Mouse (Mus musculus) layer of hippocampus, adult 18-20 months (tissue): ENCODE measurements around the gene Dgki. TPM values are rescaled to one million over a fixed set of nuclear protein-coding genes. Genes with fewer than 3 reads are reported as not detected.

Experiments used
- DNase-seq, 2 experiments: peaks; one replicate each; pipeline ENCODE4 v3.0.0; 2022; ENCODE audit warnings: low spot score in 2 of 2
- total RNA-seq, 2 experiments: library from RNA; stranded (reverse); gene quantifications; 2 replicates each; pipeline ENCODE4 v1.2.3; 2021

The Dgki gene
- total RNA-seq, 2 experiments from 2014 or later = 86.9 to 88.0 TPM

DNA sequence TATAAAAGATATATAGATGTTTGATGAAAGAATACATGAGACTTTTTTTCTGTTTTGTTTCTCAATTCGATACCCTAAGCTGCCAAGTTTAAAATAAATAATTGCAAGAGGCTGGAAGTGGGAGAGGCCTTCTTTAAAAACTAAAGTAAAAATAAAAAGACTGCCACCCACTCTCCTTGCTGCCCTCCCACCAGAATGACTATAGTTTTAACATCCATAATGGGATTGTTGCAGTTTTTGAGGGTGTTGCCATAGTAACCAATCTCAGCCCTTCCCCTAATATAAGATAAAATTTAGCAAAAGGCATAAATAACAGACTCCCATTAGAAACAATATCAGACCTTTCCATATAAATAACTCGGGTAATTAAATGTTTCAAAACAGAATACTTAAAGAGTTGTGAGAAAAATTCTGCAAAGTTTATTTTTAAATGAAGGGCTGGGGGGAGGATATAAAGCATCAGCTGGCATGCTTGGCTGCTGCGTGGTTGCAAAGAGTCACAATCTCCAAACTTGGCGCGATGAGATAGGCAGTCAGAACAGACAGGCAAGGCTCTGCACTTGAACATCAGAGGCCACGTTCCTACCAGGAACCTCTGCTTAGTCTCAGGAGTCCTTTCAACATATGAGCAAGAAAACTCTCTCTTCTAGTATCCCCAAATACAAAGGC lies 57.8 kb downstream of the Dgki start:
- DNase-seq = peak in 1 of 2 experiments; percentile 59

DNA sequence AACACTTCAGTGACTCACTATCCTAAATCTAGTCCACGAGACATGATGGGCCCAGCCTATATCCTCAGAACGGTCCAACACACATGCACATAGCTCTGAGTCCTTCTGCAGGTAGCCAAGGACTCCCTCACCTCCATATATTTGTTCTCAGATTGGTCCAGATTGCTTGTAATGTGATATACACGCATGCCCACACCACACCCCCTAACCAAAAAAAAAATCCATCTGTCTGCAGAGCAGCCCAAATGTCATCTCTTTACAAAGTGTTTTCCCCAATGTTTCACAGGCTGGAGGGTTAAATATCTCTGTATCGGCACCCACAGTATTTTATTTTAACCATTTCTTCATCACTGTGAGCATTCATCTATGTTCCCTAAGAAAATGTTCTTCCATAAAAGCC lies 58.5 kb downstream of the Dgki start:
- peak in 1 of 2 experiments; percentile 75 for DNase-seq

DNA sequence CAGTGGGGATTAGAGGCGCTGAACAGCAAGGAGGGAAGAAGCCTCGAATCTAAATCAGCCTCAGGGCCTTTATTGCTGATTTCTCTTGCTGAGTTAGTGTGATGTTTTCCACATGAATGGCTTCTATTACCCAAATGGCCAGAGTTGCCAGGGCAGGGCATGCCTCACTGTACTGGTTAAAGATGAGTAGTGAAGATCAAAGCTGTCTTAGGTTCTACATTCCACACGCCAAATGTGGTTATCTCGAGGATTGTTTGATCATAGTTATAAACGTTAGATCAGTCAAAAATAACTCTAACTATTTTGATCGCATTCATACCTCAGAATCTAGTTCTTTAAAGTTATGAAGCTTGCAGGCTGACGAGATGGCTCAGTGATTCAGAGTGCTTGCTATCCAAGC lies 59.8 kb downstream of the Dgki start:
- no peak for DNase-seq

DNA sequence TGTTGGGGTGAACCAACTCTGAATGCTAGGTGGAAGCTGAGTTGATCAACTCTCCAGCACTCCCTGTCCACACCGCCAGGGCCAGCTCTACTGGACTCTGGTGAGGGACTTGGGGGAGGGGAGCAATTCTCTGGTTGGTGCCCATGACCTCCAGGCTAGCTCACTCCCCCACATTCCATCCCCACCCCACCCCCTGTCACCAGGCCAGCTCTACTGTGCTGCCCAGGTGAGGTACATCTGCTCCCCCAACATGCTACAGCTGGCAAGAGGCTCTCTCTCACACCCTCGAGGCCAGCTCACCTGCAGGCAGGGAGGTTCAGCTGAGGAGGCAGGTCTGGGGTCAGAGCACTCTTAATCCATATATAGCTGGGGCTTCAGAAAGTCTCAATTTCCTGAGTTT lies 63.1 kb downstream of the Dgki start:
- DNase-seq = no peak

DNA sequence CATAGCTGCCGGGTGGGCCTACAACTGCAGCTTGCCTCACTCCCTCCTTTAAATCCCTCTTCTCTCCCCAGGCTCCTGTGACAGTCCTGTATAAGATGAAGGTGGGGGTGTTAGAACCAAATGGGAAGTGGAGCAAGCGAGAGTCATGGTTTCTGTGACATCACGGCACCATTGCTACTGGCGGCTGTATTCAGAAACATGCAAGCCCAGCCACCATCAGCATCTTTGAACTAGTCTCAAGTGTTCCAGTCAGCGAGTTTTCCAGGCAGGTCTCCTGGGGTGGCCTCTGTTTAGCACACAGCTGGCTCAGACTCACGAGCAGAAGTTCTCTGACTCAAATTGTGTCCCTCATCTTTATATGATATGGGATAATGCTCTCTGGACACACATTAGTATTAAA lies 68.8 kb downstream of the Dgki start:
- no peak for DNase-seq

DNA sequence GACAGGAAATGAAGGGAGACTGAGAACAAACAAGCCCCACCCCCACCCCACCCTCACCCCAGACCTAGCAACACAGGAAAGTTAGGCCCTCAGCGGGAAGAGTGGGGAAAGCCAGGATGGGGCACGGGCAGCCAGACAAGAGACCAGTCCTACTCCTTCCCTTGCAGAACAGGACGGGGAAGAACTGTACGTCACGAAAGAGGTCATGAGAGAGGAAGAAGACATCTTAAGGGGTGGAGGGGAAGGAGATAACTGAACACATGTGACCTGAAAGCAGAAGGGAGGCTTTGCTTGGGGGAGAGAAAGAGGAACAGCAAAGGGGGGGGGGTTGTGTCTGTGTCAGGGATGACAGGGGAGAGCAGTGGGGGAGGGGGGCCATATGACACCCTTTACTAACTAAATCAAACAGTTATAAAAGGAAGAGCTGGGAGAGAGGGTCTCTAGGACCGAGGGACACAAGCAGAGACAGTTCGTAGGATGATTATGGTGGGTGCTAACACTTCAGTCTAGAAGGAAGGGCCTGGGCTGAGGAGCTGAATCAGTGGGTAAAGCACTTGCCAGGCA lies 77.0 kb downstream of the Dgki start:
- DNase-seq = no peak

DNA sequence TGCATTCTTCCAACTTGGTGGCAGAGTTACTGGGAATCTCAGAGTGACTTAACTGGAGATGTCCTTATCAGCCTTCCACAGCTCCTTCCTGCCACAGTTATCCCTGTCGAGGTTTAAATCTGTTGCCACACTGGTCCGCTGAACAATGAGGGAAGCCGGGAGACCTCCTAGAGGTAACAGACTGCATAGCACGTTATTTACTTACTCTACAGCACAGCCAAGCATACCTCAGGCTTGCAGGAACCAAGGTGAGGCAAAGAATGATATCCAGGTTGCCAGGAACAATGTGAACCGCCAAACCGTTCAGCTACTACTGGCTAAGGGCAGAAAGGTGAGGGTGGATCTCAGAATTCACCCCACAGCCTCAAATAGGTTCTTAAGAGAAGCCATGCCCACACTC lies 78.0 kb downstream of the Dgki start:
- DNase-seq = no peak

DNA sequence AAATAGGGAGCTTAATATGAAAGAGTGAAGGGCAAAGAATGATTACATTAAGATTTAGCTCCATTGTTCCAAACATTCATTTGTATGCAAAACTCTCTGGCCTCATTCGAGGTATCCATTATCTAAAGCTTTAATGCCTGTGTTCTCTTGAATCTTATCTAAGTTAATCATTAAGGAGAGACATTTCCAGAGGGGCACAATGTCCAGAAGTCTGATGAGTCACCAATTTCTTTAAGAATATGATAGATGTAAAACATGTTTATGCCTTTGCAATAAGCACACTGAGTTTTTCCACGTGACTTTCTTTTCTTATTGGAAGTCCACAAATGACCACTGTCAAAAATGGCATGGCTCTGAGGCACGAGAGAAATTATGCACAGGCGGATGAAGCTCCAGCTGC lies 80.9 kb downstream of the Dgki start:
- no peak for DNase-seq

DNA sequence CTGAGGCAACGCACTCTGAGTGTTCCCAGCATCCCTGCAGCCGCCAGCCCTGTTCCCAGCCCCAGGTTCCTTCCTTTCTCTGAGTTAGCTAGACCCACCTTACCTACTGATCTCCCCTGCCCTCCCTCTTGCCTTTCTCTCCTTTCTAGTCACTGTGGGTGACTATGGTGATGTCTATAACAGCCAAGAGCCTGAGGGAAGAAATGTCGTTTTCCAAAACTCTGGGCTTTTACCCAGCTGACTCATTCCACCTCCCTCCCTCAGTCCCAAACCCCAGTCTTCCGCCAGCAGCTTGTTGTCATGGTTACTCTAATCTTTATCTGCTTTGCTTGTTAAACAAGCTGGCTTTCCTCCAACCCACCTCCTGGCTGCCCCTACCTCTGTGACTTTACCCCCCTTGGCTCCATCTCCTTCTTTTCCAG lies 83.6 kb downstream of the Dgki start:
- peak; percentile 68 to 83 for DNase-seq

DNA sequence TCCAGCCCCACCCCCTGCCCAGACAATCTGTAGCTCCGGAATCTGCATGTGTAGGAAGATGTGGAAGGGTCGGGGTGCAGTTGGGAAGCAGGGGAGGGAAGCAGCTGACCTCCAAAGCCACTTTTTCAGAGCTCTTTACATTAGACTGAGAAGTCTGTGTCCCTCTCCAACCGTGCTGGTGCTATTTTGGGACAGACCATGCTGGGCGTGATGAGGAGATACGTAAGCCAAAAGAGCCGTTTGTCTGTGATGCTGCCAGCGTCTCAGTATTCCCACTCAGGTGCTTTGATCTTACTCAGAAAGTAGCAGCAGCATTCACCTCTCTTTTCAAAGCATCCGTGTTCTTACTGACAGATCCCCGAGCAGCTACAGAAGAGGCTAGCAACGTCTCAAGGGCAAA lies 84.3 kb downstream of the Dgki start:
- DNase-seq = no peak

DNA sequence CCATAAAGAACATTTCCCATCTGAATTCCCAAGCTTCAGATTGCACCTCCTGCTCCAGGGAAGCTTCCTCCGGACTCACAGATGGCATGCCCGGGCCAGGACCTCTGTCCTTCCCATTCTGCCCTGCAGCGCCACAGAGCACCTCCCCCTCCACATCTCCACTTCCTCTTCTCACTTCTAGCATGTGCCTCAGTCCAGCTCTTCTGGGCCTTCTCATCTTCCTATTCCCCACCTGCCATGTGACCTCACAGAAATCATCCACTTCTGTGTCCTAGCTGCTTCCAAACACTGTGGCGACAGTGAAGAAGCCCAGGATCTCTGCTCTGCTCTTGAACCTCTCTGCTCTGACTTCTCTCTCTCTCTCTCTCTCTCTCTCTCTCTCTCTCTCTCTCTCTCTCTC lies 87.1 kb downstream of the Dgki start:
- no peak for DNase-seq

DNA sequence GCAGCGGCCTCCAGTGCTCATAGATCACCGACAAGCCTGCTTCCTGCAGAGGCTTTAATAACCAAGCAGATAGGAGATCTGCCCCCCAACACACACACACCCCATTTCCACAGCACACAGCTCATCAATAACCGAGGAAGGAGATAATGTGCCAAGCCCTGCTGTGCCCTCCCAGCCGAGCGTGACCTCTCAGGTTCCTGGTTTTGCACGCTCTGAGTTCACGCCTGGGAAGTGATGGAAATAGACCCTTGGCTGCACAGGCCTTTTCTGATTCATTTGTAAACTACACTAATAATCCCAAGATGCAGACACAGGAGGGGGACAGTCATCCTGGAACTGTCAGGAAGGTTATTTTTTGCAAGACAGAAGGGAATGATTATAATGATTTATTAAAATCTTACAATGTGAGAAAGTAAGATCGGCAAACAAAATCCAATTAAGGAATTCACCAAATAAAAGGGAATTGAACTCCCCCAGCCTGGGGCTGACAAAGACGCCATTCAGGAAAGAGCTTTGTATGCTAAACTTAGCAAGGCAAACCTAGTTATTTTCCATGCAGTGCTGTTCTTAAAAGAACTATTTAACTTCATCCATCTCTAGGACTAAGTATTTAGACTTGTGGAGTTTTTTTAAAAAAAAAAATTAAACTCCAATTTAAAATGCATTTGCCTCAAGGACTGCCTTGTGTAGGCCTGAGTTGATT lies 88.3 kb downstream of the Dgki start:
- DNase-seq = no peak

DNA sequence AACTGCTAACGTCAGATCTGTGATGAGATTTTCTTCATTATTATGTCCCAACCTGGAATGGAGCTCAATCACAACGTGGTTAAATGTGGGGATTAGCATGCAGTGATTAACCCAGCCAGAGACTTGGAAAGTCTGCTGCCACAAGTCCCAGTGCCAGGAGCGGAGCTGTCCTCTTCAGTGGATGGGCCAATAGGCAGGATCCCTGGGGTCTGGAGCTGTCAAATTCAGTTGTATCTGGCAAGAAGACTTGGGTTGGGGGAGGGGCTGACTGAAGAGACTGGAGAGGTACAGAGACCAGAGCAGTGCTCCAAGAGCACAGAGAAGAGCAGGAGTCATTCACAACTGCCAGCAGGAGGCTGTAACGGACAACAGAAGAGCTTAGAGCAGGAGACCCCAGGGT lies 97.1 kb downstream of the Dgki start:
- DNase-seq = no peak

DNA sequence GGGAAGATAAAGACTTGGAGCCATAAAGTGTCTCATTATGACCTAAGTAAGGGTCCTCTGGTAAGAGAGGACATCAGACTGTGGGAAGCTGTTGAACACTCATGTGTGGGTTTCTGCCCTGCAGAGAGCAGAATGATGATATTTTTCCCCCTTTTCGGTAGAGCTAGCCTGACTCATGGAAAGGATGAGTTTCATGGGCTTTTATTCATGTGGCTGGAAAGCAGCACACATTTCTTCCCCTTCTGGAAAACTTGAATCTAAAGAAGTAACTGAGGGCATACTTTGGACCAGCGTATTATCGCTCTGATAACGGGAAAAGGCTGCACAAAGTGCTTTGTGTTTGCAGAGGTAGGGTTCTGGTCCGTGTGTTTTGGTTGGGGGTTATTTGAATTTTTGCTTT lies 99.1 kb downstream of the Dgki start:
- DNase-seq = no peak

DNA sequence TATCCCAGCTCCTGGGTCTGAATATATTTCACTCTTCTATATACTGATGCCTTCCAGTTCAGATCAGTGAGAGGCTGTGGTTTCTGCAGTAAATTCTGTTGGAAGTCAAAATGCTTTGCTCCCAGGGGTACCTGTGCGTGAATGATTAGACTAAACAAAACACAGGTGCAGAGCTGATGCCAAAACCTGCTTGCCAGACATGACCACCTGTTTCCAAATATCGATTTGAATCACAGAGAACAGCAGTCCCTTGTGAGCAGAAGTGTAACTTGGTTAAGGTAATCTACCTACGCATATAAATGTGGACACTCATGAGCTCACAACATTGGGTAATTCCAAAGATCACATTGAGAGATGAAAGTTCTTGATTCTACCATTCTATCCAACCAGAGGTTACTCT lies 100.5 kb downstream of the Dgki start:
- no peak for DNase-seq

DNA sequence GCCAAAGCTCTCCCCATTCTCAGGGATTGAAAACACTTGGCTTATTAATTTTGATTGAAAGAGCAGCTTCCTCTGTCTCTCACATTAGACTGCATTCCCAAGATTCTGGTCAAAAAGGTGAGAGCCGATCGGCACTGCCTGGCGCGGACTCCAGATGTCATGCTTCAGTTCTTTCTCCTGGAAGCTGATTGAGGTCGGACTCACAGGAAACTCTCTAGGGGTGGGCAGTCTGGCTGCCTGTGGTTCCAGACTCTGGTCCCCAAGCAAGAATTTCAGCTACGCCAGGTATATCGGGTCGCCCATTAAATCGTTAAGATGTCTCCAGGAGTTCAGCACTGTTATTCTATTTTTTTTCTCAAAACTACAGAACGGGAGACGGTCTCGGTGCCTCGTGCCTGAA lies 102.2 kb downstream of the Dgki start:
- no peak for DNase-seq

DNA sequence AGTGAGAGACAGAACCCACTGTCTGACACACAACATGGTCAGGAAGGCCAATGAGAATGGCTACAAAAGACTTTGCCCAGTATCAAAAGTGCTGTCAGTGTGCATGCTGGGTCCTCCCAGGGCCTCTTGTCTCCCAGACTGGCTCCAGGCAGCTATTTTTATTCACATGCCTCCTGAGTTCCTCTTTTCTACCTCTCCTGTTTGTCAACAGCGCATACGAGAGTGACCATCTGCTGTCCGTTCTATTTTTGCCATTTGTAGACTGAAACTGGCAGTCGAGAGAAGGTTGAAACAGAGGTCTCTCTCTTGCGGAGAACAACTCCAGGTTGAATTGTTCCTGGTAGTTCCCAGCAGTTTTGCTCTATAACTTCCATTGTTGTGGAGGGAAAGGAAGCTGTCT lies 103.1 kb downstream of the Dgki start:
- DNase-seq = no peak

DNA sequence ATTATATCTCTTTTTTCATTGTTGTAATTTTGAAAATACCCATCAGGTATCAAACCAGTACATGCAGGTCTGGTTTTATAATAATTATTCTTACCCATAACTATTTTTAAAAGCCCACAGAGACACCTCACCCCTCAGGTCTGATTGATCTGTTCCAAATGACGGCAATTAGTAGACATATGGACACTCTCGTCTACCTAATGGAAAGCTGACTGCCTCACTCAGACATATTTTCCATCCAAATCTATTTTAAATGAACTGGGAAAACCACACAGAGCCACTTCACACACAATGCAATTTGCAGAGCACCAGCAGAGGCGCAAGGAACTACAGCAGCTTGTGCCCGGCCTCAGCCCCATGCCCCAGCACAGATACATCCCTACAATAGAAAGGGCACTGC lies 104.2 kb downstream of the Dgki start:
- DNase-seq = no peak

DNA sequence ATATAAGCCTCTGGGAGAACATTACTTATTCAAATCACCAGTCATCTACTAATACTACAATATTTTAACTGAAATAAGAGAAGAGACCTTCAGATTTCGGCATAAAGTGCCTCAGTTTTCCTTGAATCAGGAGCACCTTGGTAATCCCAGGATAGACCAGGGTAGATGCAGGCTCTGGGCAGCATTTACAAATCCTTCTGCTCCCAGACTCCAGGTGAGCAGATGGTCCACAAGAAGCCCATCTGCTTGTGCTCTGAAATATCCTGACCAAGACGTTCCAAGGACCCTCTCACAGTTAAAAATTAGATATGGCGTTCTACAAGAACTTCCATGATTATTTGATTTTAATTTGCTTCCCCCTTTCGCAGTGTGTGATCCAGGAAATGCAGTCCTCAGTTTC lies 118.0 kb downstream of the Dgki start:
- no peak for DNase-seq

DNA sequence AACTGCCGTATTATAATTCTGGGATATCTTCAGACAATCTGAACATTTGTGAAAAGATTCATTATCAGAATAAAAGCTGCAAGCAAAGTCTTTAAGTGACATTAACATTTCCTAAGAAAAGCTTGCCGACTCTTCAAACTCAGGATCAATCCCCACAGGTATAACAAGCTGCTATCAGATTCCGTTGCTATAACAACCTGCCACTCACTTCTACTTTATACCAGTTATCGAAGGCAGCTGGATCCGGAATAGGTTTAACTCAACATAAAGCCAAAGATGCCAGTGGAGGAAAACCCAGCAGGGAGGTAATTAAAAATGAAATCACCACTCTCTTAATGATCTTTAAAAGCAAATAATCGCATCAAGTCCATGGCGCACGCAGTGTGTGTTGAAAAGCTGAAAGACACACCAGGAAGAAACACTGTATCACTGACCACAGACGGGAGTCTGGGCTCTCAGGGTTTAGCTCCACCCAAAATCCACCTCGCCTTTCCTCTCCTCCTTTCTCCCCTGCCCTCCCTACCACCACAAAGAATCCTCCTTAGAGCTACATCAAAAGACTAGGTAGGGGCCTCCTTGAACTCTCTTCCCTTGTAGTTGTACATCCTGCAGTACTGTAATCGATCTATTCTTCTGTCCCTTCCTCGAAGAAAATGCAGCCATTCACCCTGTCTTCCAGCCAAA lies 128.7 kb downstream of the Dgki start:
- no peak for DNase-seq

DNA sequence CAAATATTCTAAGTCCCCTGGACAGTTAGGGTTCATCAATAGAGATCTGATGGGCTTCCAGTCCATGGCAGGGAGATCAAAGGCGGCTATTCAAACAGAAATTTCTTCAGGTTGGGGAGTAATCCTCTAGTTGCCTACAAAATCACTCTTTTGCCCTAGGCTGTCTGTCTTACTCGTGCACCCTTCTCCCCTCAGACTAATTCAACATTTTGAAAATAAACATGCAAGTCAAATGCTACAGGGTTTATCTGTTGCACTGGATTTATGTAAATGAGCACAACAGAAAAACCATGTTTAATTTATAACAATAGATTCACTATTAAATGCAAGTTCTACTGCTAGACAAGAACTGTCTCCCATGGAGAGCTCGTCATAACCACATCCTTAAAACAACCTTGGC lies 141.1 kb downstream of the Dgki start:
- DNase-seq = no peak

DNA sequence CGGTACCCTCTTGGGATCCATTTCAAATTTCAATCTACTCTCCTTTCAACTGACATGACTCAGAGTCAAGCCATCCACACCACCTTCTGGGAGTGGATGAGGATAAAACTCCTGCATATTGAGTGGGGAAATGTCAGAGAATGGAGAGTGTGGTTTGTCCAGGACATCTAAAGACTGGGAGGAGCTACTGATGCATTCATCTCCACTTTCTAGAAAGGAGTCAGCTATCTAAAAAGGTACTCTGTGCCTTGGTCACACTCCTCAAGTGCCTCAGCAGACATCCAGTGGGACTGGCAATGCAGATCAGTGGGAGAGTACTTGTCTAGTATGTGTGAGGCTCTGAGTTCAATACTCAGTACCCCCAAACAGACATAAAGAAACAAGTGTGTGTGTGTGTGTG lies 145.9 kb downstream of the Dgki start:
- no peak for DNase-seq
